Mouse (Mus musculus) midbrain, embryonic 13.5 days (tissue): ENCODE results near the gene Mast4. TPM values are rescaled to one million over a fixed set of nuclear protein-coding genes. Genes with fewer than 3 reads are reported as not detected.

Experiments used
- ATAC-seq: fragments of 200-750 bp; cut with Nextera tagmentation; 2 replicates; pipeline ENCODE4 v1.8.0; 2017; ENCODE audit warnings: mild to moderate bottlenecking, moderate TSS enrichment, moderate library complexity
- H3K27ac ChIP-seq: fragments of 300-500 bp; sonication (generic); 2 replicates; pipeline ENCODE4 v1.5.1; 2015; ENCODE audit warnings: inconsistent platforms, mild to moderate bottlenecking, moderate library complexity
- H3K27me3 ChIP-seq: fragments of 300-500 bp; sonication (generic); 2 replicates; pipeline ENCODE4 v1.6.1; 2015; ENCODE audit warnings: mild to moderate bottlenecking, inconsistent platforms
- H3K36me3 ChIP-seq: fragments of 300-500 bp; sonication (generic); 2 replicates; pipeline ENCODE4 v1.6.1; 2015; ENCODE audit warnings: mild to moderate bottlenecking, inconsistent platforms
- H3K4me1 ChIP-seq: fragments of 300-500 bp; sonication (generic); replicated peaks from 2 replicates; pipeline ENCODE4 v1.6.1; 2015; ENCODE audit warnings: inconsistent platforms
- H3K4me2 ChIP-seq: fragments of 300-500 bp; sonication (generic); replicated peaks from 2 replicates; pipeline ENCODE4 v1.6.1; 2015; ENCODE audit warnings: moderate library complexity, mild to moderate bottlenecking, inconsistent platforms
- H3K4me3 ChIP-seq: fragments of 300-500 bp; sonication (generic); replicated peaks from 2 replicates; pipeline ENCODE4 v1.5.1; 2015; ENCODE audit warnings: mild to moderate bottlenecking, inconsistent platforms
- H3K9ac ChIP-seq: fragments of 300-500 bp; sonication (generic); replicated peaks from 2 replicates; pipeline ENCODE4 v1.6.1; 2015; ENCODE audit warnings: mild to moderate bottlenecking, inconsistent platforms
- H3K9me3 ChIP-seq: fragments of 300-500 bp; sonication (generic); 2 replicates; pipeline ENCODE4 v1.6.1; 2016; ENCODE audit warnings: mild to moderate bottlenecking, inconsistent platforms
- WGBS: fragments of 180-500 bp; shearing (Covaris S2); methylation state at CpG from one replicate; pipeline ENCODE4 v1.1.7; 2015; 5-methylcytosine and 5-hydroxymethylcytosine counted together
- polyA plus RNA-seq: library from polyadenylated mRNA; unstranded; fragments of >200 nt; fragmentation: Nextera tagmentation; extraction: Ambion mirVana; gene quantifications from 2 replicates; pipeline ENCODE4 v1.2.1, GENCODE M21; 2015

Gene Mast4
- polyA plus RNA-seq, 1 experiment from 2014 or later = 33.4 TPM

- no peak for ATAC-seq
- H3K9me3 ChIP-seq = no peaks in the 10 kb centered on the region
- H3K27me3 ChIP-seq = no peaks in the 10 kb centered on the region
- H3K4me3 ChIP-seq = no peak overlapping the region
- no peak overlapping the region for H3K27ac ChIP-seq
- 0 out of 2 replicates have a peak, but pooled peaks cover 3% of the 10 kb centered on the region for H3K4me1 ChIP-seq
- H3K36me3 ChIP-seq = no peaks in the 10 kb centered on the region
- no peak overlapping the region for H3K4me2 ChIP-seq
- 78% methylated on average over 7 of the region's 7 CpGs for WGBS
- no peak overlapping the region for H3K9ac ChIP-seq
These were observed 408.3 kb downstream of the Mast4 start for GRCm38 (mm10) chr13:102925844-102926598.

- H3K4me2 ChIP-seq = no peak overlapping the region
- H3K4me1 ChIP-seq = 0 out of 2 replicates have a peak, but pooled peaks cover 3% of the 10 kb centered on the region
- no peak for ATAC-seq
- H3K9me3 ChIP-seq = no peaks in the 10 kb centered on the region
- no peaks in the 10 kb centered on the region for H3K36me3 ChIP-seq
- no peaks in the 10 kb centered on the region for H3K27me3 ChIP-seq
- no peak overlapping the region for H3K4me3 ChIP-seq
- WGBS = 88% methylated on average over 7 of the region's 7 CpGs
- H3K9ac ChIP-seq = no peak overlapping the region
- no peak overlapping the region for H3K27ac ChIP-seq
These were observed 414.6 kb downstream of the Mast4 start for GRCm38 (mm10) chr13:102919741-102920140.

DNA sequence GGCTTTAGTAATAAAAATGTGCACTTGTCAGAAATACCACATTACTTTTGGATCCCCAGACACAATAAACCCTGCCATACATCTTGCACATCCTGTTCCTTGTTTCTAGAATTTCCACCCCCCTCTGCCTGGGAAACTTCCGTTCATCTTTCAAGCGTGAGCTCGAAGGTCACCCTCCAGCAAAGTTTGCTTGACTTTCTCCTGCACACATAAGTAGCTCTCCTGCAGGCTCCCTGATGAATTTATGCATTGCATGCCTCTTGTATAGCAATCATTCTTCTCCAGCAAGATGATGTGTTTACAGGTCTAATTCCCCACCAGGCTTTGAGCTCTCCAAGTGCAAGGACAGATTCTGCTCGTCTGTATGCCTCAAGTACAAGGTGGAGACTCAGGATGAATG is 415.7 kb downstream of the Mast4 start:
- H3K27me3 ChIP-seq = no peaks in the 10 kb centered on the region
- no peak overlapping the region for H3K27ac ChIP-seq
- H3K9me3 ChIP-seq = no peaks in the 10 kb centered on the region
- no peak overlapping the region for H3K9ac ChIP-seq
- no peak for ATAC-seq
- no peaks in the 10 kb centered on the region for H3K36me3 ChIP-seq
- H3K4me2 ChIP-seq = no peak overlapping the region
- 68% methylated on average over 4 of the region's 4 CpGs for WGBS
- no peak overlapping the region for H3K4me3 ChIP-seq
- 0 out of 2 replicates have a peak, but pooled peaks cover 3% of the 10 kb centered on the region for H3K4me1 ChIP-seq

DNA sequence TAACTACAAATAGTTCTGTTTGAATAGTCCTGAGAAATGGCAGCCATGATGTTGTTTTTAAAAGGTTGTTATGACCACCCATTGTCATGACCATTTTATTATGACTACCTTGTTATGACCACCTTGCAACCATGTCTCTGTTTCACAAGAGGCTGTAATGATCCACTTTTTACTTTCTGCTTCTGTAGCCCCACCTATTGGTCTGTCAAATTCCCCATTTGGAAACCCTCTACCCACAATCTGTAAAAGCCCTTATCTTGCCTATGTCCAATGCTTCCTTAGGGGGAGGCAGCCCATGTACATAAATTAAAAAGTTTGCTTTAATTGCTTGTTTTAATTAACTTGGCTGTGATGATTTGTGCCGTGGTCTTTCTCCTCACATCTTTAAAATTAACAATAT is 419.0 kb downstream of the Mast4 start:
- H3K4me2 ChIP-seq = no peak overlapping the region
- ATAC-seq = no peak
- H3K9me3 ChIP-seq = no peaks in the 10 kb centered on the region
- H3K9ac ChIP-seq = no peak overlapping the region
- 0 out of 2 replicates have a peak, but pooled peaks cover 3% of the 10 kb centered on the region for H3K4me1 ChIP-seq
- 78% methylated on average over 1 of the region's 1 CpGs for WGBS
- H3K27ac ChIP-seq = no peak overlapping the region
- no peaks in the 10 kb centered on the region for H3K36me3 ChIP-seq
- no peak overlapping the region for H3K4me3 ChIP-seq
- H3K27me3 ChIP-seq = no peaks in the 10 kb centered on the region

DNA sequence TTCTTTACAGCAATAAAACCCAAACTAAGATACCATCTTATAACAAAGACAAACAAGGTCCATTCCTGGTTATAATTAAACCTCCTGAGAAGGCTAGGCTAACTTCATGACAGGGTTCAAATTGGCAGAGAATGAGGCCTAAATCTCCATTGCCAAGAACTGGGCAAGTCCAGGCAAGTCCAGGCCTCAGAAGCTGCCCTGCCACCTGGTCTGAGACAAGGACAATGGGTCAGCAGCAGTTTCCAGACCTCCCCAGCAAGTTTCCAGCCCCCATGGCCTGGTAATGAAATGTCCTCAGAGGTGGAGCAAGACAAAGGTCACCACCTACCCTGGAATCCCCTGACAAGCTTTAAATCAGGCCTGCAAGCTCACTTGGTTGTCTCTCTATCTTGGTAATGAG is 419.5 kb downstream of the Mast4 start:
- H3K4me2 ChIP-seq = no peak overlapping the region
- no peak for ATAC-seq
- no peak overlapping the region for H3K9ac ChIP-seq
- no peaks in the 10 kb centered on the region for H3K36me3 ChIP-seq
- 0 out of 2 replicates have a peak, but pooled peaks cover 3% of the 10 kb centered on the region for H3K4me1 ChIP-seq
- H3K27me3 ChIP-seq = no peaks in the 10 kb centered on the region
- H3K27ac ChIP-seq = no peak overlapping the region
- H3K9me3 ChIP-seq = no peaks in the 10 kb centered on the region
- no peak overlapping the region for H3K4me3 ChIP-seq

GRCm38 (mm10) chr13:102913919-102914318 is 420.4 kb downstream of the Mast4 start:
- WGBS = 82% methylated on average over 2 of the region's 2 CpGs
- H3K27ac ChIP-seq = no peak overlapping the region
- H3K4me1 ChIP-seq = 0 out of 2 replicates have a peak, but pooled peaks cover 3% of the 10 kb centered on the region
- no peak overlapping the region for H3K4me2 ChIP-seq
- no peaks in the 10 kb centered on the region for H3K27me3 ChIP-seq
- no peaks in the 10 kb centered on the region for H3K9me3 ChIP-seq
- no peak overlapping the region for H3K9ac ChIP-seq
- H3K36me3 ChIP-seq = no peaks in the 10 kb centered on the region
- ATAC-seq = no peak
- no peak overlapping the region for H3K4me3 ChIP-seq

DNA sequence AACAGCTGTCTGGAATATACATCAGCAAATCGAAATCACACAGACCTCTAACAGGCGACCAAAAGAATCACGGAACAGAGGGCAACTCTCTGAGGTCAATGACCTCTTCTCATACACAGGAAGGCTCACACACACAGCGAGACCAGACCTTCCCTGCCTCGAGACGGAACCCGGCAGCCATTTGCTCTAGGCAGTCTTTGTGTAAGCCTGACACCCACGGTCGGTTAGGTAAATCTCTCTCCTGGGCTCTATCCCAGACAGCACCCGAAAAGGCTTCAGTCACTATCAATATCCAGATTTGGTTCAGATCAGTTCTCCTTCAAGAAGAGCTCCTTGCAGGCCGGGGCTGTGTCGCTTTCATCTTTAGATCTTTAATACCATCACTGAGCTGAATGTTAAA is 421.4 kb downstream of the Mast4 start:
- ATAC-seq = no peak
- Histone ChIP-seq H3K36me3 (no peaks in the 10 kb centered on the region), H3K27me3 (no peaks in the 10 kb centered on the region), H3K27ac (0 out of 2 replicates have a peak overlapping the region, but pooled peaks have one; percentile 4), H3K4me3 (no peak overlapping the region), H3K9me3 (no peaks in the 10 kb centered on the region), H3K9ac (no peak overlapping the region), H3K4me1 (no peaks in the 10 kb centered on the region), H3K4me2 (no peak overlapping the region)
- WGBS = 87% methylated on average over 12 of the region's 12 CpGs

GRCm38 (mm10) chr13:102909654-102910418 is 424.5 kb downstream of the Mast4 start:
- 92% methylated on average over 5 of the region's 5 CpGs for WGBS

DNA sequence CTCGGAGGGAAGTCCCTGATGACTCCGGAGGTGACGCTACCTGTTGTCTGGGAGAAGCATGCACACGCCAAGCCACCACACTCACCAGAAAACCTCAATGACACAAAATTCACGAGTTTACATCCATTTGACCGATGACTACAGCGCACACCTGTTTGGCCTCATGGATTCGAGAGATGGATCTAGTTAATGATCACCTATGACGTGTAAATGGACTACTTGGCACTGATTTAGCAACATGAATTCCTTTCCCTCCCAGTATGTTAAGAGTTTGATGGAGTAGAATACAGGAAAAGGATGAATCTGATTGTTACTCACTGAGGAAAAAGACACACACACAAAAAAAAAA is 427.7 kb downstream of the Mast4 start:
- Histone ChIP-seq H3K9ac (peak overlapping the region; percentile 62), H3K4me2 (peak overlapping the region; percentile 69), H3K4me1 (peaks cover 27% of the 10 kb centered on the region), H3K27me3 (no peaks in the 10 kb centered on the region), H3K9me3 (no peaks in the 10 kb centered on the region), H3K4me3 (peak overlapping the region; percentile 56), H3K36me3 (no peaks in the 10 kb centered on the region), H3K27ac (peak overlapping the region; percentile 84; the same call in 1 of the 2 replicates)
- WGBS = 11% methylated on average over 9 of the region's 9 CpGs
- peak; percentile 13; the same call in 1 of the 2 replicates for ATAC-seq

More at GRCm38 (mm10) chr13:102909654-102910418, 424.5 kb downstream of the Mast4 start:
- Histone ChIP-seq H3K9ac (no peak overlapping the region), H3K4me1 (peaks cover 9% of the 10 kb centered on the region), H3K27ac (no peak overlapping the region), H3K4me3 (no peak overlapping the region), H3K36me3 (no peaks in the 10 kb centered on the region), H3K27me3 (no peaks in the 10 kb centered on the region), H3K4me2 (no peak overlapping the region), H3K9me3 (no peaks in the 10 kb centered on the region)
- ATAC-seq = no peak

GRCm38 (mm10) chr13:102906004-102906660 is 428.2 kb downstream of the Mast4 start:
- H3K36me3 ChIP-seq = no peaks in the 10 kb centered on the region
- no peaks in the 10 kb centered on the region for H3K9me3 ChIP-seq
- H3K27ac ChIP-seq = peak overlapping the region; percentile 84
- 0% methylated on average over 16 of the region's 16 CpGs for WGBS
- H3K9ac ChIP-seq = peak overlapping the region; percentile 62
- H3K4me1 ChIP-seq = peaks cover 27% of the 10 kb centered on the region
- H3K4me3 ChIP-seq = peak overlapping the region; percentile 56
- no peaks in the 10 kb centered on the region for H3K27me3 ChIP-seq
- peak overlapping the region; percentile 69 for H3K4me2 ChIP-seq
- peak; percentile 99 for ATAC-seq

DNA sequence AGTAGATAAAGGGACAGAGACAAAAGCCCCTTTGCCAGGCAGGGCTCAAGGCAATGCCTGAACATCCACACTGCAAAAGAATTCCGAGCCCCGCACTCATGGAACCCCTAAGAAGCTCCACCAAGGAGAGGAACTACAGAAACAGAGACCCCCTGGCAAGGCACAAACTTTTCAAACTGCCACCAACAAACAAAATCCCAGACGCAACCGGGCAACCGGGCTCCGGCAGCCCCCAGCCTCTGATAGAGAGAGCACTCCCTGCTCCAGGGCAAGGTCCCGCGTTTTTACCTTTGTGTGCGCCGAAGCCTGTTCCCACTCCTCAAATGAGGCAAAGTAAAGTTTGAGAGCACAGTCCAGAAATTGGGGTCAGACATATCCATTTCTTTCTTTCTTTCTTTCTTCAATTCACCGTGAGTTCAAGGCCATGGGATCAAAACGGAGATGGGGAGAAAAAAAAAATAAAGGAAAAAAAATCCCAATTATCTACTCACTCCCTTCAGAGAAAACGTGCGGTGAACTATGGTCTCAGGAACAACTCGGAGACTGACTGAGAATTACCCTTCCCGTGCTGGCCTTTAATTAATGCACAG is 428.8 kb downstream of the Mast4 start:
- H3K36me3 ChIP-seq = no peaks in the 10 kb centered on the region
- no peak for ATAC-seq
- peak overlapping the region; percentile 84 for H3K27ac ChIP-seq
- peak overlapping the region; percentile 69 for H3K4me2 ChIP-seq
- H3K4me1 ChIP-seq = peaks cover 27% of the 10 kb centered on the region
- H3K9me3 ChIP-seq = no peaks in the 10 kb centered on the region
- peak overlapping the region; percentile 62 for H3K9ac ChIP-seq
- H3K4me3 ChIP-seq = peak overlapping the region; percentile 56
- H3K27me3 ChIP-seq = no peaks in the 10 kb centered on the region
- under 1% methylated on average over 16 of the region's 16 CpGs for WGBS
